In the genomic region with DNA sequence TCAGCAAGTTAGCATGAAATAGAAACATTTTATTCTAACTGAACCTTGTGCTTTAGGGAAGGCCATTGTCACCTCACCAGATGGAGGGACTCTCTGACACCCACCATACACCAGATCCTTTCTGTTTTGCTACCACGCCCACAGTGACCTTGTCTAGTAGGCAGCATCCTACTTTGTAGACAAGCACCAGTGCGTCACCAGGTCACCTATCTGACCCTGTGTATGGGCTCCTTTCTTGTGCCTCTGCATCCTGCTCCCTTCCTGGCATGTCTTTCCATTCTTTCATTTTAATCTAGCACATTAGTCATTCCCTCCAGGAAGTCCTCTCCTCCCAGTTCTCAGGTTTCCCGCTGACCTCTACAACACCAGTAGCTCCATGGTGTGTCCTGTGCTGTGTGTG, we compare ENCODE assay signal across 16 mouse cellular contexts.
"Had no signal": no experiment of that assay in that cellular context is flagged by ENCODE, and none has a peak within 500 bp of the region (broad histone marks: within the 10 kb centered on the region; RNA-seq: fewer than 3 reads in every experiment).

No protein-coding gene starts in this region.

- H3K9ac ChIP-seq: lung, embryonic 14.5 days; midbrain, embryonic 12.5 days; neural tube, embryonic 12.5 days; stomach, embryonic 15.5 days had no signal

- H3K4me1 ChIP-seq: neural tube, embryonic 12.5 days; stomach, embryonic 15.5 days had no signal

- H3K4me3 ChIP-seq: midbrain, embryonic 10.5 days; midbrain, embryonic 12.5 days; myocyte; neural tube, embryonic 12.5 days; stomach, embryonic 15.5 days had no signal

- H3K4me2 ChIP-seq: lung, embryonic 14.5 days; midbrain, embryonic 12.5 days; neural tube, embryonic 12.5 days; stomach, embryonic 15.5 days had no signal

- H3K27ac ChIP-seq: midbrain, embryonic 10.5 days; midbrain, embryonic 12.5 days; neural tube, embryonic 12.5 days; stomach, embryonic 15.5 days; stomach, postnatal 0 days had no signal

- H3K9me3 ChIP-seq: midbrain, embryonic 10.5 days; midbrain, embryonic 12.5 days; neural tube, embryonic 12.5 days; stomach, embryonic 15.5 days had no signal

- DNase-seq: lung, adult 18-20 months; lung, embryonic 14.5 days; lung, postnatal 10 days; lung, postnatal 4 days; midbrain, embryonic 14.5 days; right cerebral cortex, postnatal 14 days; thymus, adult 2 months; thymus, postnatal 25 days; thymus, postnatal 4 days had no signal

- H3K27me3 ChIP-seq: midbrain, embryonic 12.5 days; neural tube, embryonic 12.5 days; stomach, embryonic 15.5 days had no signal

- H3K36me3 ChIP-seq: midbrain, embryonic 10.5 days; midbrain, embryonic 12.5 days; neural tube, embryonic 12.5 days; stomach, embryonic 15.5 days had no signal

- ATAC-seq: midbrain, embryonic 16.5 days had no signal
